Mouse (Mus musculus): ENCODE measurements around the gene Tmem218.

Tmem218 gene

DNA sequence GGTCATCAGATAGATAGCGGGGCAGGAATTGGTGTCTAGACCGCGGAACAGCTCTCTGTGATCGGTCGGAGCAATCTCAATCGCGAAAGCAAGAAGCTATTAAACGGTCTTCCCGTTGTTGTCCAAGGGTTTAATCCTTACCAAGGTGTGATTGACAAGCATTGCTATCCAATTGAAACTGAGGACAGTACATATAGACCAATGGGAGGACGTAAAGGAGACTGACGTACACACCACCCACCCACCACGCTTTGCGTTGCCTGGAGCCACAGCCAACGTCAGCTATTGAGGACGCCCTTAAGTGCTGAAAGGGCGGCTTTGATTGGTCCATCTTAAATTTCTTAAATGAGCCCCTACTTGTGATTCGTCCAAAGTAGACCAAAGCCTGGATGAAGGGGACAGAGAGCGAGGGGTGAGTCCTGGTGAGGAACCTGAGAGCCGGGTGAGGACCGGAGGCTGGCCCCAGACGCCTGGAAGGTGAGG is at the start of gene Tmem218:
Tmem218 (plus strand) TSS at position 295 of the 483 bp plus-strand sequence.
- DNase-seq (ENCODE audit: low read depth, low spot score): peak; percentile 100

- no peak for DNase-seq (ENCODE audit: low read depth, low spot score)
Observed at GRCm38 (mm10) chr9:37160686-37161085, 47.3 kb upstream of the Tmem218 start.

DNA sequence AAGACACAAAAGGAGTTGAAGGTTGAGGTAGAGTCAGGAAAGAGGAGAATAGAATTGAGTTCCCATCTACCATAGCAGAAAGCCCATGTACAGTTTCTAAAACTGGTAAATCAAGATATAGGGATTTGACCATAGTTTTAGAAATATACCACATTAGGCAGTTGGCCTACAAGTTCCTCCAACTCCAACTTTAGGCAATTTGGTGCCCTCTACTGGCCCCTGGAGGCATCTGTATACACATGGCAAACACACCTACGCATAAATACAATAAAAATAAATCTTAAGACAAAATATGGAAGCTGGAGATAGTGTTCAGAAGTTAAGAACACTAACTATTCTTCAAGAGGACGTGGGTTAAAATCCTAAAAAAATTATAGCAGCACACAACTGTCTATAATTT is 41.1 kb upstream of the Tmem218 start:
- DNase-seq (ENCODE audit: low read depth, low spot score): peak; percentile 35

- DNase-seq (ENCODE audit: low read depth, low spot score): peak; percentile 47
Observed at GRCm38 (mm10) chr9:37173376-37173775, 34.6 kb upstream of the Tmem218 start.

DNA sequence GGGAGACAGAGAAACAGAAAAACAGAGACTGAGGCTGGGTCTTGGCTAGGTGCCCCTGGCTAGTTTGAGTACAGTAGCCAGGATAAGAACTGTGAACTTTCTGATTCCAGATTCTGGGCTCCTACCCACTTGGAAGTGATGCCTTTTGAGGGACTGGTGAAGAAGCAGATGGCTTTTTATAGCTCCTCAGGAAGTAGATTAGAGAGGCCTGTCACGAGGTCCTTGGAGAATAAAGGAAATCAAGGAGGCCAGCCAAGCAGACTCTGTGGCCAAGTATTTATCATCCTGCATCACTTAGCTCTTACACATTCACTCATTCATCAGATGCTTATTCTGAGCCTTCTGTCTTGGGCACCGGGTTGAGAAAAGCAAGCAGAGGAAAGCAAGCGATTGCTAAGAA is 32.0 kb upstream of the Tmem218 start:
- no peak for DNase-seq (ENCODE audit: low read depth, low spot score)

DNA sequence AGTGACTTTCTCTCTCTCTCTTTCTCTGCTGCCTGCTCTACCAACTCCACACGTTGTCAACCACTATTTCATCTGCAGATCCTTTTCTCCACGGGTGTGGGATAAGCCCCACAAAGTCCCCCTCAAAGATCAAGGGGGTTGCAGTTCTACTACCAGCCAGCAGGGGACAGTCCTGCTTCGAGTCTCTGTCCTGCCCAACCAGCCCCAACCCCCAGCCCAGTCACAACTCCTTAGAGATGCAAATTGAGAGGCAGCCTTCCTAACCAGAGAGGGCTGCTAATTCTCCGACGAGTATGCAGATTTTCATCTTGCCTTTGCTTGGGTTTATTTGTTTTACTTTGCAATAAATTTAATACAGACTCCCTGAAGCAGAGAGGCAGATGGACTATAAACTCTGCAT is 30.9 kb upstream of the Tmem218 start:
- peak; percentile 63 for DNase-seq (ENCODE audit: low read depth, low spot score)

DNA sequence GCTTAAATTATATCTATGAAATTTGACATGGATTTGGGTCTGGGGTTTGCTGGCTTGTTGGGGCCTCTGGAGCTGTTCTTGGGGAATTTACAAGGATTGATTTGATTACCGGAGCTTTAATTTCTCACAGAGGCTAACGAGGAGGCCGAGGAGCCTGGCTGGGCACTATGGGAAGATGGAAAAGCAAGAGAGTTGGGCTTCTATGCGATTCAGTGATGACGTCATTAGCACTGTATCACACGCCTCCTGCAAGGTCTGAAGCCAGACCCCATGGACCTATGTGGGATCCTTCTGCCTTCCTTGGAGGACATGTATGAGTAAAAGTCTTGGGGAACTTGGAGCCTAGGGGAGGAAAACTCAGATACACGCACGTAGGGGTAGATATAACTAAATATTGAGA is 30.5 kb upstream of the Tmem218 start:
- no peak for DNase-seq (ENCODE audit: low read depth, low spot score)

GRCm38 (mm10) chr9:37178911-37179310 is 29.1 kb upstream of the Tmem218 start:
- no peak for DNase-seq (ENCODE audit: low read depth, low spot score)

- DNase-seq (ENCODE audit: low read depth, low spot score): no peak
Observed at GRCm38 (mm10) chr9:37179596-37179995, 28.4 kb upstream of the Tmem218 start.

- no peak for DNase-seq (ENCODE audit: low read depth, low spot score)
Observed at GRCm38 (mm10) chr9:37181596-37181995, 26.4 kb upstream of the Tmem218 start.

DNA sequence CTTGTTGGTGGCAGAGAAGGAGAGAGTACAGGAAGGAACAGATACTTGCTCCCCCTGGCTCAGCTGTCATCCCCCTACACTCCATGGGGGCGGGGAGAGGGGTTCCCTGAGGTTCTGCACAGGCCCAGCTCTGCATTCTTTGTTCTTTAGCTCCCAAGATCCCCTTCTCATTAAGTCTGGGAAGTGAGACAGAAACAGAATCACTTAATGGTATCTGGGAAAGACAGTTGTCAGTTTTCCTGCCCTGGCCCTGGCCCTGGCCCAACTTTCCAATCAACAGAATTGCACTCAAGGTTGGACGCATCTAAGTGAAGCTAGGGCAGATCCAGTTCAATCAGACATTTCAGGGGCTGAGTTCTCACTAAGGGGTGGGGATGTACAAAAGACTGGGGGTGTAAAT is 24.8 kb upstream of the Tmem218 start:
- DNase-seq (ENCODE audit: low read depth, low spot score): no peak

GRCm38 (mm10) chr9:37187407-37187806 is 20.6 kb upstream of the Tmem218 start:
- DNase-seq (ENCODE audit: low read depth, low spot score): no peak

- DNase-seq (ENCODE audit: low read depth, low spot score): no peak
Observed at GRCm38 (mm10) chr9:37188024-37188423, 20.0 kb upstream of the Tmem218 start.

- DNase-seq (ENCODE audit: low read depth, low spot score): no peak
Observed at GRCm38 (mm10) chr9:37197067-37197466, 11.0 kb upstream of the Tmem218 start.

DNA sequence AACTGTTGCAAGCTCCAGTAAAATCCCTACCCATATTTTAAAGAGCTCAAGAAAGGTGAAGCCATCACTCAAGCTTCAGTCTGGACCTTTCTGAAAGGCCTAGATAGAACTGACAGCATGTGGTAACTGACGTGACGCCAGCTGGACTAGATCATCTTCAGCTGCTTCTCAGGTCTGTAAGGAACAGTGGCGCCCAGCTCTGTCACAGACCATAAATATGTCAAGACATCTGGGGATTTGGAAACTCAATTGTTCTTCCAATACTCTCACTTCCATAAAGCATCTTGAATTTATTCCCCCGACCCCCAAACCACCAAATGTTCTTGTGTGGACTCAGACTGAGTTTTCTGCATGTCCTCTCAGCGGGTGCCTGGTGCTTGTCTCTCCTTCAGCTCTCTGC is 7.6 kb upstream of the Tmem218 start:
- no peak for DNase-seq (ENCODE audit: low read depth, low spot score)

DNA sequence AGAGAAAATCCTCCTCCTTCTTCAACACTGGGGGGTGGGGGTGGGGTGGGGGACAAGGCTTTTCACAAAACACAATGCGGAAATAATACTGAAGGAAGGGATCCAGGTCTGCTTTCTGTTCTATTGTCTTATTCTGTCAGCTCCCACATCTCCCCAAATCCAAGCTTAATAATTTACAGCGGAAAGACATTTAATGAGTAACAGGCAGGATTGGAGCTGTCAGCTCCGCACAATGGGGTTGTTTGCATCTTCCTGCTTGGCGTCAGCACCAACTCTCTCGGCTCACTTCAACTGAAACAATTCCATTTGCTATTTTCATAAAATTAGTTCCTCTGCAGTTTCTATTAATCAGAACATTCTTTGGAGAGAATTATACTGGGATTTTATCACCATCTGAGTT is 4.1 kb upstream of the Tmem218 start:
- no peak for DNase-seq (ENCODE audit: low read depth, low spot score)

DNA sequence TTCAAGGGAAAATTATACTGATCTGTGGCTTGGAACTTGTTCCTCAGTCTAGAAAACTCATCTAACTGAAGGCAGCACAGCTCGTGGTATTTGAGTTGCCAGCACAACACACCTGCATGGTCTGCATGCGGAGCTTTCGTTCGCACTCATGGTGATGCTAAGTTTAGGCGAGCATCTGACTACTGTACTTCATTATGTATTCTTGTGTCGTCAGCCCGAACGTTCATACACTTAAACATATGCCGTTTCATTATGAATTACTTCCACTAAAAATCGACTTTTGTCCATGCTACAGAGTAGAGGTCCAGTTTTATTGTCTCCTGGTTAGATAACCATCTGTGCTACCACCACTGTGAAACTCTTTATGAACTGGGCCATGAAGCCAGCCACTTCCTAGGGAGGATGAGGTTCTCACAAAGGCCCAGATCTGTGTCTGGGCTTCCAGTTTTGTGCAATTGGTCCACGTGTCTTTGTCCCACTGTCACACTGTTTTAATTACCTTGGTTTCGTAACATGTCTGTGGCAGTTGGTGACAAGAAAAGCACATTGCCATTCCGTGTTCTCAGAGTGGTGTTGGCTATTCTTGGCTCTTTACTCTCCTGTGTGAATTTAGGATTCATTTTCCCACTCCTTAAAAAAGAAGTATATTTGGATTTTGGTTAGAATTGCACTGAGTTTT is 5.2 kb downstream of the Tmem218 start:
- no peak for DNase-seq (ENCODE audit: low read depth, low spot score)

DNA sequence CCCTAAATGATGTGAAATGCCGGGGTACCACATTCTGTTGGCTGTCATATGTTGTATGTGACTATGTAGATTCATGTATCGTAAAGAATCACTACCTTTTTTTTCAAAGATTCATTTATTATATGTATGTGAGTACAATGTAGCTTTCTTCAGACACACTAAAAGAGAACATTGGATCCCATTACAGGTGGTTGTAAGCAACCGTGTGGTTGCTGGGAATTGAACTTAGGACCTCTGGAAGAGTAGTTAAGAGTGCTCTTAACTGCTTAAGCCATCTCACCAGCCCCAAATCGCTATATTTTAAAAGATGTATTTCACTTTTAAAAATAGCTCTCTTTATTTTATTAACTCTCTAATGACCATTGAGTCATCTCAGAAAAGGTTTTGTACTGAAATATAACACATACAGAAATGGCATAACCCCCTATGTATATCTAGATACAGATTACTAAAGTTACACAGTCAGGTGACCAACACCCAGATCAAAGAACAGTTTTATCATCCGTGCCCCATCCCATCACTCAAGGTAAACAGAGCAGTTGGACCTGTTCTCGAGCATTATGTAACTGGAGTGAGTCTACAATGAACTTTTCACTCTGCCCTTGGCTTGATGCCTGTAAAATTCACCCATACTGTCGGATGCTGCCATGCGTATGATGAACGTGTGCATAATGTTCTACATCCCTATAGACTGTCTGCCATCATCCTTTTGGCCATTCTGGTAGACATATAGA is 6.5 kb downstream of the Tmem218 start:
- DNase-seq (ENCODE audit: low read depth, low spot score): no peak

DNA sequence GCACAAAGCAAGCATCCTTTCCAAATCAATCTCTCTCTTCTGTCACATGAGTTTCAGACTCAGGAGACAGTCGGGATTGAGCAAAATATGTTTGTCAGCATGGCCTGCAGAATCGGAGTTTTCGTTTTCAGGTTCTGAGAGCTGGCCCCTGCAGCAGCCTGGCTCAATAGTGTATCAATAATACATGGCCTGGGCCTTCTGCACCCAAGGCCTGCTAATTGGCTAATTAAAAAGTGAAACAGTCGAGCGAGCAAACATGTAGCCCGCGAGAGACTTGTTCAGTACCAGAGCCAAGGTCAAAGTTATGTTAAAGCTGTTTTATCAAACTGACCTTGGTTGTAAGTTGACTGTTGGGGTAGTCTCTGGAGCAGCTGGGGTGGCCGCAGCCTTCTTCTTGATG is 12.7 kb downstream of the Tmem218 start:
- DNase-seq (ENCODE audit: low read depth, low spot score): no peak

DNA sequence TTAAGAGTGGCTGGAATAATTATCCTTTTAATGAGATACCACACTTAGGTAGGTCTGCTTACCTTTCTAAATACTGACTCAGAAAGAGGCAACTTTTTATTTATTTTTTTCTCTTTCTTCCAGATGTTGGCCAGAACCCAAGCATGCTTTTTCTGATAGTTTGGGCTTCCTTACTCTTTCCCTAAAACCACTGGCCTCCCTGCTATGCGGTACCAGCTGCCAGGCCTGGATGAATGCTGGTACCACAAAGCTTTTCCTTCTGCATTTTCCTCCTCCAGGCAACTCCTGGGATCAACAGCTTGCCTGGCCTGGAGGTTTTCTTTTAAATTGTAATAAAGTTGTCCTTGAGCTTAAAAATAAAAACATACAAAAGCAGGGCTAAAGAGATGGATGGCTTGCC is 17.6 kb downstream of the Tmem218 start:
- DNase-seq (ENCODE audit: low read depth, low spot score): no peak

DNA sequence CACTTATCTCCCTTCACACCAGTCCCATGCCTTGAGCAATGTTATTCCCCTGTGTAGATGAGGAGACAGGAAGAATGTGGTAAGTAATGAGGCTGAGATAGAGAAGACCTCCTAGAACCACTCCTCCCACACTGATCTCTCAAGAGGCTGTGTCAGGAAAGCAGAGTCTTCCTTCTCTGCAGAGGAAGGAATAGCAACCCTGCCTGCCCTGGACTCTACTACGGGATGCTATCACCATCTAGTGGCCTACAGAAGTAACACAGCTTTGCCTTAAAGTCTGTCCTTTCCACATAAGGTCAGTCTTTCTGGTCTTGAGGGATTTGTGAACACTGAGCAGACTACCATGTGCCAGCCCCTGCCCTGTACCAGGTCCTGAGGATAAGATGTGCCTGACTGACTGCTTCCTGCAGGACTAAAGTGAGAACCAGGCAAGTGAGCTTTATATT is 21.9 kb downstream of the Tmem218 start:
- DNase-seq (ENCODE audit: low read depth, low spot score): peak; percentile 64

- no peak for DNase-seq (ENCODE audit: low read depth, low spot score)
Observed at GRCm38 (mm10) chr9:37230486-37231195, 22.6 kb downstream of the Tmem218 start.

Measured in forelimb bud, embryonic 11.5 days (tissue).